Mouse (Mus musculus) left cerebral cortex, adult 2 months (tissue): ENCODE results near the gene Adck2. TPM values are rescaled to one million over a fixed set of nuclear protein-coding genes. Genes with fewer than 3 reads are reported as not detected.
A peak's percentile ranks its signal among the peaks of the same experiment; 100 is the strongest.

Experiments
- DNase-seq, 2 experiments: peaks; one replicate each; pipeline ENCODE4 v3.0.0; 2021 to 2022; ENCODE audit warnings: low spot score in 2 of 2, mixed read lengths in 1 of 2; ENCODE audit errors: extremely low spot score in 1 of 2
- H3K27ac ChIP-seq: fragments of 200-600 bp; 2 replicates; pipeline ENCODE4 v1.8.1; 2022
- H3K4me3 ChIP-seq: fragments of 200-600 bp; 2 replicates; pipeline ENCODE4 v1.8.1; 2022
- CTCF ChIP-seq: fragments of 200-600 bp; IDR thresholded peaks from 2 replicates; pipeline ENCODE4 v1.8.1; 2022; ENCODE audit warnings: antibody characterized with exemption, mild to moderate bottlenecking, moderate library complexity
- intact Hi-C: fragments of 180-260 bp; cut with DNase I; formaldehyde crosslinking; loops from one replicate; pipeline ENCODE4 v1.15.1; 2025
- total RNA-seq, 2 experiments: library from RNA; stranded (reverse); gene quantifications; 2 replicates each; pipeline ENCODE4 v1.2.3; 2021

Adck2 gene
- total RNA-seq, 2 experiments from 2014 or later = 26.6 to 29.1 TPM

DNA sequence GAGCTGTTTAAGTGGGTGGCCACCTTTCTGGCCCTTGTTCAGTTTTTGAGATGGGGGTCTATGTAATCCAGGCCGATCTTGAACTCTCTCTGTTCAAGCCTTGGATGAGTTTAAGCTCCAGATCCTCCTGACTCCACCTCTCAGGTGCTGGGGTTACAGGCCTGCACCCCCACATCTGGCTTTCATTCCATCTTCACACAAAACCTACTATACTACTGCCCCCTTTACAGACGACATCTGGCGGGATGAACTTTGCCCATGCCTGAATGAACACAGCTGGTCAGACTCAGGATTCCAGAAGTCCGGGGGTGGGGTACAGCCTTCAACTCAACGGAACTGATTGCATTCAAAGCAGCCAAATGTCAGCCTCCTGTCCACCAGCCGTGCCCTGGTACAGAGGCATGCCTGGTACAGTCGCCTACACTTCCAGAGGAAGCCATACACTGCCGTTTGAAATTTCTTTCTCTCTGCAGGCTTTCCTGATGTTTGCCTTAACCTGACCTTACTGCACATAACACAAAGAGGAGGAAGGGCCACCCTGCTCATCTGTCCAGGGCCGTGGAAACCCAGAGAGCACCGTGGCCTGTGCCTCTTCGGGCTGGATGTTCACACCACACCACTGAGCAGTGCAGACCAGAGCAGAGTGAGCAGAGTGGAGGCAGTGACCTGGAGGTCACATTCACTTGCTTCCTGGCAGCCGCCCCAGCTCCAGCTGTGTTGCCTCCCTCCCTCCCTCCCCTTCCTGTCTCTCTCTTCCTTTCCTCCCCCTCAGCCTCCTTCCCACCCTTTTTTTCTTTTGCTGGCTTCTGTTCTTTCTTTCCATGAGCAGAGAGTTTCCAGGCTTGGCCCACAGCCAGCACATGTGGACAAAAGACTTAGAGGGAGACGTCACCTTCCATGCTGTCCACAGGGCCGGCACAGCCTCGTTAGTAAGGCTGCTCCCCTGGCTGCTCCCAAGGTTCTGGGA is 30.8 kb upstream of the Adck2 start:
- no peak overlapping the region for H3K4me3 ChIP-seq
- no peak for TF ChIP-seq CTCF
- peak; percentile 41 to 52 for DNase-seq
- peak overlapping the region; percentile 73 for H3K27ac ChIP-seq
- intact Hi-C loops = loop anchor here (2.0 kb wide), 1 partner anchor 14 kb away; no protein-coding TSS in a partner anchor

DNA sequence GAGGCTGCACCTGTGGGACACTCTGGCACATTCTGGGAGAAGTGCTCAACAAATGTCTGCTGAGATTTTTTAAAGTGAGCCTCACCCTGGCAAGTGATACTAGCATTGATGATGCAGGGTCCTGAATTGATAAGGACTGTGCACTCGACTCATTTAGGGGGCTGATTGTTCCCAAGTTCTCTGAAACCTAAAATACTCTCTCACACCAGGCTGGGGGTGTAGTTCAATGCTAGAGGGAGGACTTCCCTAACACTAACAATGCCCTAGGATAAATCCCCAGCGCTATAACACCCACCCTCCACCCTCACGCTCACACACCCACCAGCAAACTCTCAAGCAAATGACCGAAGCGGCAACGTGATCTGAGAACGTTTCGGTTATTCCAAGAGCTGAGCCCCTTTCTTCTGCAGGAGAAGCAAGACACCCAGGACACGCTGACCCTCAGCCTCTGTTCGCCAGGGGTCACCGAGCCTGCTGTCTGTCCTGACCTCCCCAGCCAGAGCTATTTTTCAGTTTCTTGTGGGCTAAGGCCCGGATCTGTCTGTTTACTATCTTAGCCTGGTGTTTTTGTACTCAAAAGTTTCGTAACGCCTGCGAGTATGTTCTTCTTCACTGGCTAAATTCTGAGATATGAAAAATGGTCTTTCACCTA is 29.8 kb upstream of the Adck2 start:
- no peak for DNase-seq
- intact Hi-C loops = loop anchor here (2.0 kb wide), 1 partner anchor 15 kb away; no protein-coding TSS in a partner anchor
- Histone ChIP-seq H3K27ac (peak overlapping the region; percentile 44; the same call in 1 of the 2 replicates), H3K4me3 (no peak overlapping the region)
- TF ChIP-seq CTCF = no peak

DNA sequence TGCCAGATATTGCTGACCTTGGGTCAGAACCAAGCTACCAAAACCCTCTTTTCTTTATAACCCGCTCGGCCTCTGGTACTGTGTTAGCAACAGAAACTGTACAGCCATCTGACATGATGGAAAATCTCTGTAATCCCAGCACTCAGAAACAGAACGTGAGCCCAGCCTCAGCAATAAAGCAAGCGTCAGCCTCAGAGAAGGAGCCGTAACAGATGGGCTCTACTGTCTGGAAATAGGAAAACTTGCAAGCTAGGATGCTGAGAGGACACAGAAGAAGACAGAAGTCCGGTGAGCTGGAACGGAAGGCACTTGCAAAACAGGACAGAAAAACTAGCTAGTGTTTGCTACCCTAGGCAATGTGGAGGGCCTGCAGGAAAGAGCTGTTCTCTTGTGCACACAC is 28.2 kb upstream of the Adck2 start:
- no peak for DNase-seq
- TF ChIP-seq CTCF = no peak
- H3K27ac ChIP-seq = peak overlapping the region; percentile 53

DNA sequence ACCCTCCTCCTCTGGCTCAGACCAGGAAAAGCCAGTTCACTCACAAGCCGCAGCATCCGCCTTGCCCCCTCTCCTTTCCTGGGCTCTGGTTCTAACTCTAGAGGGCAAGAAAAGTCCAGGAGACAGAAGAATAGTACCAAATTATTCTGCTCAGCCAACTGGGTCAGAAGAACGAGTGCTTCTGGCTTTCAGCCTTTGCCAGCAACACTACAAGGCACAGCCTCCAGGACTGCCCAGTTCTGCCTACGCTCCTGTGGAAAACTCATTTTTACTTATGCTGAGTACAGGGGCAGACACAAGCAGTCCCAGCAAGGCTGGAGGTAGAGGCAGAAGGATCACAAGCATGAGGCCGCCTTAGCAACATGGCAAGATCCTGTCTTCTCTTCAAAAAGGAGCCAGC is 25.6 kb upstream of the Adck2 start:
- H3K27ac ChIP-seq = peak overlapping the region; percentile 34; the same call in 1 of the 2 replicates
- DNase-seq = no peak
- no peak for TF ChIP-seq CTCF
- no peak overlapping the region for H3K4me3 ChIP-seq
- intact Hi-C loops = no loop called here

More for the DNA sequence above, 28.2 kb upstream of the Adck2 start:
- no peak overlapping the region for H3K4me3 ChIP-seq
- intact Hi-C loops = no loop called here

DNA sequence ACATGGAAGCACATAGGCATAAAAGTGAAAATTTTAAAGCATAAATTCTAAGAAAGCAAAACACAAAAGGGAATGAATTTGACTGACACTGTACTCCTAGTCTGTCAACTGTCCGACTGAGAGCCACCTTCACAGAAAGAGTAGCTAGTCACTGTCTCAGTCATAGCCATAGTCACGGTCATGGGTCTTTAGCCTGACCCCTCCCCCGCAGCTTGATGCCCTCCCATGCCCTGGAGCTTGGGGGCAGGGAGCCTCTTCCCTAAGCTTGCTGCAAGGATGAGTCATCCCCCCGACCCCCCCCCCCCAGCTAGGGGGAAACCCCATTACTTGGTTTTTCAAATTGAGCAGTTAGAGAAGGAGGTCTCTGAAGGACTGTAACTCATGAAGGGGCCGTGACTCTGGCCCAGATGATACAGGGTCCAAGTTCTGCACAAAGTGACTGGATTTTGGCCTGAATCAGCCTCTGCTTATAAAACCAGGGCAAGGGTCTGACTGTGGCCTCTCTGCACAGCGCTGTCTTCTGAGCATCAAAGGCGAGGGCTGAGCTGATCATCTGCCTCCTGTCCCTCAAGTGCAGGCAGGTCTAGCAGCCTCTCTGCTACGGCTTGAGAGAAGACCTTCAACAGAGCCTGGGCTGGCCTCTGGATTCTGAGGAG is 21.6 kb upstream of the Adck2 start:
- DNase-seq = no peak
- H3K4me3 ChIP-seq = no peak overlapping the region
- no peak for TF ChIP-seq CTCF
- intact Hi-C loops = no loop called here
- no peak overlapping the region for H3K27ac ChIP-seq

DNA sequence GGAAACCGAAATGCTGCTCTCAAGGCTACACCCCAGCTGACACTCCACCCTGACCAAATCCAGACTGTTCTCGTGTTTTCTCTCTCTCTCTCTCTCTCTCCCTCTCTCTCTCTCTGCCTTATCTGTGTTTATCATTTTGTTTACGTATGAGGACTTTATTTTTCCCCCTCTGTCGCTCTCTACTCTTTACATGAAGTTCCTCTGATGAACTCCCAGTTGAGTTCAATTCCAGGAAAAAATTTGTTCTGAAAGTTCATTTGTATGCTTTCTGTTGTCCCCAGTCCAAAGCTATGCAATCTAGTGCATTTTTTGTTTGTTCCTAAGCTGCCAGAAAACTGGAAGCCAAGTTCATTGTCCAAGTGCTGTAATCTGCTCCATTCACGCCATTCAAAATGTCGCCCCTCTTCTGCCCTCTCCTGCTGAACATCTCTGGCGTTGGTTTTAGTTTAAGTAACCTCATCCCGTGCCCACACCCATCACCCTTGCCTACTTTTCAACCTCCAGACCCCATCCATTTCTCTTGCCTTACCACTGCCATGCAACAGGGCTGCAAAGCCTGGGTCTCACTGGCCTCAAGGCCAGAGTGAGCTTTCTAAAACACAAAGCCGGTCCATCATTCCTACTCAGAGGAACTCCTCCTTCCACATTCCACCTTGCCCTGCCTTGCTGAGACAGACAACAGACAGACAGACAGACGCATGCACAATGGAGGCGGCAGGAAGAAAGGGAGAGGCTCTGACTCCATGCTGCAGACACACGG is 18.6 kb upstream of the Adck2 start:
- DNase-seq = no peak
- no peak overlapping the region for H3K4me3 ChIP-seq
- TF ChIP-seq CTCF = no peak
- no peak overlapping the region for H3K27ac ChIP-seq
- intact Hi-C loops = no loop called here

DNA sequence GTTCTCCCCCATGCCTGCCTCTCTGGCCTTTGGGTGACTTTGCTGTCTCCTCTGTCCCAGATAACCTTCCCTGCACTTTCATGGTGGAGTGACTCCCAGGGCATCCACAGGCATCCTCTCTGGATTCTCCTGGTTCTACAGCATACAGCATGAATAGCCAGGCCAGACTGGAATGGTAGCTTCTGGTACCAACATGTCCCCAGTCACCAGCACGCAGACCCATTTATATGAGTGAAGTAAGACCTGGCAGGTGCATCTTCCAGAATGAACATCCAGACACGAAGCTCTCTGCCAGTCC is 18.1 kb upstream of the Adck2 start:
- DNase-seq = no peak
- Histone ChIP-seq H3K27ac (no peak overlapping the region), H3K4me3 (no peak overlapping the region)
- intact Hi-C loops = no loop called here
- TF ChIP-seq CTCF = no peak

DNA sequence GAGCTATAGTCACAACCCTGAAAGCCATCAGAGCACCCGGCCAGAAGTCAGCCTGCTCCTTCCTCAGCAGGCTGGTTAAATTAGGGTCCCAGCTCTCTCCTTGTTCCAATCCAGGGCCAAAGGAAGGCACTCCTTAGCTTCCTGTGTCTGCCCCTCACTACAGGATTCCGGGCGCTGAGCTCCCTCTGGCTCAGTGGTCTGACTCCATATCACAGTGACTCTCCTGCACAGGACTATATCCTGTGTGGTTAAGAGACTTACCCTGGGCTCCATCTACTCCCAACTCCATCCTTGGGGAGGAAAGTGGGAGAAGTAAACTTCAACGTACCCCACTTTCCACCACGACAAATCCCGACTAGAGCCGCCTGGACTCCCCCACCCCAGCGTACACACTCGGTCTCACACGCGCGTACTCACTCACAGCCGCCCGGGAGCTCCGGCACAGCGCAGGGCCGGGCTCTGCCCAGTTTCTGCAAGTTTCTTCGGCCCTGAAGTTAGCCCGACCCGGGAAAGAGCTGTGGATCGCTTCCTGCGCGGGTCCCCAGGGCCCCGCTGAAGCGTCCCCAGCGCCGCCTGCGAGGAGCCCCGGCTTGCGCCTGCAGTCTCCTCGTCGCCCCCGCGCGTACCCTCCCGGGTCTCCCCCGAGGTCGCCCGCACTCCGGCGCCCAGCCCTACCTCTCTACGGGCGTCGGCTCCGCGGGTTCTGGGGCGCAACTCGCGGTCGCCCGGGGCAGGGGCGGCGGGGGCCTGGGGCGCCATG is 16.6 kb upstream of the Adck2 start:
- intact Hi-C loops = loop anchor here (1.0 kb wide), 1 partner anchor 42 kb away; no protein-coding TSS in a partner anchor
- peak overlapping the region; percentile 57 for H3K4me3 ChIP-seq
- H3K27ac ChIP-seq = peak overlapping the region; percentile 92
- DNase-seq = peak; percentile 26 to 33
- no peak for TF ChIP-seq CTCF

DNA sequence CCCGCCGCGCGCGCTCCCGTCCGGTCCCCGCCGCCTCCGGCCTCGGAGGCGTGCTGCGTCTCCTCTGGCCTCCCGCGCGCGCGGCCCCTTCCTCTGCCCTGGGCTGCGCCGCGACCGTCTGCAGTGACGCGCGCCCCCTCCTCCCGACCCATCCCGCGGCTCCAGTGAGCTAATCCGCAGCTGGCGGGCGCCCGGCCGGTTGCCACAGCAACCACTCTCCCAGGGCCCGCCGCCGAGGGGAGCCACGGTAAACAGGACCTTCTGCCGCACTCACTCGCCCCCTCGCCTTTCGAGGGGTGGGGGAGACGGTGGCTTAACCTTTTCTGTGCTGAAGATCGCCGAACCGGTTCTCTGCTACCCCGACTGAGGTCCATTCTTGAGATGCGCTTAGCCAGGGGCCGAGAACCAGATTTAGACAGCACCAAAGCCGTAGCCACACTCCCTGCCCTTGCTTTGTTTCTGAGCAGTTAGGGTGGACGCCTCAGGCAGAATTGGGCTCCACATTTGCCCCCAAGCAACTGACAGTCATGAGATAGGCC is 15.9 kb upstream of the Adck2 start, which contains the start of gene Dennd2a:
Dennd2a (minus strand) TSS at position 145 of the 539 bp plus-strand sequence.
- intact Hi-C loops = loop anchor here (1.0 kb wide), 1 partner anchor 42 kb away; no protein-coding TSS in a partner anchor
- peak; percentile 84 to 89 for DNase-seq
- peak within 1 kb of the TSS; percentile 57 for H3K4me3 ChIP-seq
- peak within 1 kb of the TSS; percentile 92 for H3K27ac ChIP-seq
- no peak for TF ChIP-seq CTCF

DNA sequence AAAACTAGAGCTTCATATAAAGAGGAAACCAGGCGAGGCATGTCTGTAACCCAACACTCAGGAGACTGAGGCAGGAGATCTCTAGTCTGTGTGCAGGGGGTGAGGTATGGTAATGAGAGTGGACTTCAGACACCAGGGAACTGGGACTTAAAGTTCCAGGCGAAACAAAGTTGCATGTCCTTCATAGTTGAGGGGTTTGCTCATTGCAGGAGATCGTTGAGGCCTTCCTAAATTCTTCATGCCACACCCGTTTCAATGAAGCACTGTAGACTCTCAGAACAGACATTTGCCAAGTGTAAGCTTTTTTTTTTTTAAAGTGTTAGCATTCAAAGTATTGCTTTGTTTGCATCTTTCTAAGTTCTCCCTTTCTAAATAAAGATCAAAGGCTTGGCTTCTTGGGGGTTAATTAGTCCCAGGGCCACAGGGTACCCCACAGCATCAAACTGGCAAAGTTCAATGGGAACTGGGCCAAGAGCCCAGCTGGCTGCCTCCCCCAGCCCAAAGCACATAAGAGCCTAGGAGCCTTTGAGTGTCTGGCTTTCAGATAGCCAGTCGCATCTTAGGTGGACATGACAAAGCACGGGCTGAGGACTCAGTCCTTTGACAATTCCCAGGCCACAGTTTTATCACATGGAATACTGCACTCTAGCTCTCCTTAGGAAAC is 14.3 kb upstream of the Adck2 start:
- no peak overlapping the region for H3K4me3 ChIP-seq
- no peak overlapping the region for H3K27ac ChIP-seq
- DNase-seq = no peak
- intact Hi-C loops = no loop called here
- TF ChIP-seq CTCF = no peak
